Mouse (Mus musculus) CH12.LX (cell line): ENCODE results near the gene Nebl. TPM values are rescaled to one million over a fixed set of nuclear protein-coding genes. Genes with fewer than 3 reads are reported as not detected.

Experiments
- DNase-seq: peaks from one replicate; pipeline ENCODE4 v3.0.0-alpha.2; 2013; ENCODE audit errors: extremely low read depth
- H3K27ac ChIP-seq: 2 replicates; pipeline ENCODE4 v1.5.1; 2012; ENCODE audit warnings: low read depth, mild to moderate bottlenecking, control low read depth, moderate library complexity; ENCODE audit not compliant: insufficient read depth
- H3K27me3 ChIP-seq: replicated peaks from 2 replicates; pipeline ENCODE3; 2012; ENCODE audit warnings: inconsistent platforms
- H3K36me3 ChIP-seq, 2 experiments: replicated peaks in 1 of 2; 2 replicates each; pipeline versions ENCODE3 to v1.6.1; 2012; ENCODE audit warnings: inconsistent platforms in 1 of 2, low read length in 1 of 2, mild to moderate bottlenecking in 1 of 2, mixed read lengths in 1 of 2, moderate library complexity in 1 of 2; ENCODE audit not compliant: control insufficient read depth in 1 of 2, insufficient read depth in 1 of 2
- H3K4me1 ChIP-seq, 2 experiments: 2 replicates each; pipeline ENCODE4 v1.6.1; 2012; ENCODE audit warnings: inconsistent platforms in 1 of 2, moderate library complexity in 1 of 2; ENCODE audit not compliant: insufficient read depth in 2 of 2, control insufficient read depth in 1 of 2
- H3K4me2 ChIP-seq: 2 replicates; pipeline ENCODE4 v1.6.1; 2012; ENCODE audit warnings: low read depth, mild to moderate bottlenecking, control low read depth; ENCODE audit not compliant: poor library complexity, insufficient read depth, severe bottlenecking
- H3K4me3 ChIP-seq, 3 experiments: fragments of 150-350 bp in 1 of 3; sonication (generic) in 1 of 3; replicated peaks in 1 of 3; 2 replicates each; pipeline versions ENCODE3 to v1.5.1; 2011 to 2012; ENCODE audit warnings: low read depth in 2 of 3, low read length in 2 of 3, mild to moderate bottlenecking in 2 of 3, moderate library complexity in 2 of 3, control low read depth in 1 of 3, improper control_type of control experiment in 1 of 3, inconsistent platforms in 1 of 3, mixed read lengths in 1 of 3; ENCODE audit not compliant: poor library complexity in 1 of 3
- H3K79me2 ChIP-seq: replicated peaks from 2 replicates; pipeline ENCODE4 v1.6.1; 2012; ENCODE audit warnings: mild to moderate bottlenecking, moderate library complexity; ENCODE audit not compliant: control insufficient read depth, poor library complexity, insufficient read depth, severe bottlenecking; ENCODE audit errors: extremely low read depth
- H3K9ac ChIP-seq: 2 replicates; pipeline ENCODE4 v1.6.1; 2012; ENCODE audit warnings: low read depth, mild to moderate bottlenecking, control low read depth, moderate library complexity; ENCODE audit not compliant: insufficient read depth
- H3K9me3 ChIP-seq: replicated peaks from 2 replicates; pipeline ENCODE3; 2012; ENCODE audit warnings: low read length, inconsistent platforms, mixed read lengths
- CHD1 ChIP-seq: IDR thresholded peaks from 2 replicates; pipeline ENCODE4 v1.6.1; 2012; ENCODE audit warnings: low read depth, low read length, improper control_type of control experiment, inconsistent platforms
- ELF1 ChIP-seq: IDR thresholded peaks from 2 replicates; pipeline ENCODE4 v1.6.1; 2014; ENCODE audit warnings: low read depth, mild to moderate bottlenecking, inconsistent platforms, low read length, improper control_type of control experiment
- ETS1 ChIP-seq: conservative IDR thresholded peaks from 2 replicates; pipeline ENCODE4 v1.6.1; 2012; ENCODE audit warnings: low read depth, mild to moderate bottlenecking, inconsistent platforms, low read length, improper control_type of control experiment, moderate library complexity
- GABPA ChIP-seq: IDR thresholded peaks from 2 replicates; pipeline ENCODE4 v1.6.1; 2012; ENCODE audit warnings: low read depth, low read length, improper control_type of control experiment, inconsistent platforms; ENCODE audit not compliant: insufficient replicate concordance
- JUND ChIP-seq: conservative IDR thresholded peaks from 2 replicates; pipeline ENCODE4 v1.6.1; 2011; ENCODE audit warnings: low read depth, low read length, improper control_type of control experiment
- MAFK ChIP-seq: IDR thresholded peaks from 2 replicates; pipeline ENCODE4 v1.6.1; 2011; ENCODE audit warnings: low read length, improper control_type of control experiment; ENCODE audit not compliant: insufficient replicate concordance
- MEF2A ChIP-seq: IDR thresholded peaks from 2 replicates; pipeline ENCODE4 v1.6.1; 2014; ENCODE audit warnings: low read depth, mild to moderate bottlenecking, inconsistent platforms, low read length, improper control_type of control experiment, borderline replicate concordance
- MYC ChIP-seq: IDR thresholded peaks from 2 replicates; pipeline ENCODE4 v1.6.1; 2011; ENCODE audit warnings: low read depth, mild to moderate bottlenecking, improper control_type of control experiment, low read length
- NELFE ChIP-seq: IDR thresholded peaks from 2 replicates; pipeline ENCODE4 v1.6.1; 2011; ENCODE audit warnings: low read depth, low read length, improper control_type of control experiment
- PAX5 ChIP-seq: IDR thresholded peaks from 2 replicates; pipeline ENCODE4 v1.6.1; 2012; ENCODE audit warnings: low read length, inconsistent platforms, mixed read lengths
- POLR2A ChIP-seq: IDR thresholded peaks from 2 replicates; pipeline ENCODE4 v1.6.1; 2011; ENCODE audit warnings: low read depth, mild to moderate bottlenecking, improper control_type of control experiment, low read length
- POLR2AphosphoS2 ChIP-seq: IDR thresholded peaks from 2 replicates; pipeline ENCODE4 v1.6.1; 2011; ENCODE audit warnings: low read depth, low read length, improper control_type of control experiment
- USF2 ChIP-seq: conservative IDR thresholded peaks from 2 replicates; pipeline ENCODE4 v1.6.1; 2011; ENCODE audit warnings: low read depth, low read length, improper control_type of control experiment
- ZC3H11A ChIP-seq: IDR thresholded peaks from 2 replicates; pipeline ENCODE4 v1.6.1; 2012; ENCODE audit warnings: low read depth, mild to moderate bottlenecking, inconsistent platforms, low read length, improper control_type of control experiment
- ZKSCAN1 ChIP-seq: IDR thresholded peaks from 2 replicates; pipeline ENCODE4 v1.6.1; 2012; ENCODE audit warnings: low read depth, inconsistent platforms, low read length, improper control_type of control experiment, borderline replicate concordance
- ZNF384 ChIP-seq: IDR thresholded peaks from 2 replicates; pipeline ENCODE4 v1.6.1; 2012; ENCODE audit warnings: low read depth, low read length, improper control_type of control experiment, inconsistent platforms
- dilution Hi-C: fragments of 300-500 bp; cut with MboI; formaldehyde crosslinking; loops from 2 replicates; pipeline ENCODE4 v1.14.3; 2020; ENCODE audit warnings: low sequenced_read_pairs; ENCODE audit not compliant: extremely low pct_unique_long_range_greater_than_20kb, extremely low pct_ligation_motif_present
- in situ Hi-C: fragments of 300-500 bp; cut with MboI; formaldehyde crosslinking; loops from 3 replicates; pipeline ENCODE4 v1.14.3; 2019; ENCODE audit warnings: low sequenced_read_pairs, low pct_ligation_motif_present, low pct_unique_long_range_greater_than_20kb, mixed read lengths
- polyA plus RNA-seq: library from polyadenylated mRNA; unstranded; fragments of >175 nt; gene quantifications from 2 replicates; pipeline ENCODE4 v1.2.1, GENCODE M21; 2012; ENCODE audit warnings: low read depth; ENCODE audit not compliant: insufficient read length
- total RNA-seq, 2 experiments: library from RNA; depleted of rRNA; stranded (reverse); fragments of 300-350 nt in 1 of 2; fragments of >200 nt in 1 of 2; gene quantifications; 2 replicates each; pipeline ENCODE4 v1.2.3; 2012 to 2014

Nebl gene
- total and polyA plus RNA-seq, 3 experiments: 12.6 to 113 (median 46.4) TPM

DNA sequence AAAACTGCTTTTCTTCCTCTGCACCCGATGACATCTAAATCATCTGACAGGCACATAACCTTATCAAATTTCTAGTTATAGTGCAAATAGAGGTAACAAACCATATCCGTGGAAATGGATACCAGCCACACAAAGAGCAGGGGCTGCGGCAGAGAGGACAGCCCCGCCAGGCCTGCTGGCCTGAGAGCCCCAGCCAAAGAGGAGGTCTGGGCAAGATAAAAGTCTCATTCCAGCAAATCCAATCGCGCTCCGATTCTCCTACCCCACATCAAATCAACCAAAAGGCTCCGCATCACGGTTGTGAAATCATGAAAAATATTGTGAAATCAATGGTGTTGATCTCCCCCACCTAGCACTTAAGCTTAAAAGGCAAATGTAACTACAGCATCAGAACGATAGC lies 191.5 kb downstream of the Nebl start:
- H3K27ac ChIP-seq: no peak overlapping the region
- H3K79me2 ChIP-seq: no peaks in the 10 kb centered on the region
- dilution Hi-C loops (no loop called here), in situ Hi-C loops (no loop called here)
- no peak for DNase-seq
- H3K4me1 ChIP-seq: no peaks in the 10 kb centered on the region
- H3K4me3 ChIP-seq: no peak overlapping the region
- H3K36me3 ChIP-seq: no peaks in the 10 kb centered on the region
- H3K27me3 ChIP-seq: no peaks in the 10 kb centered on the region
- TF ChIP-seq JUND (no peak), MAFK (no peak), MEF2A (no peak), POLR2AphosphoS2 (no peak), ELF1 (no peak), ZNF384 (no peak)
- no peak overlapping the region for H3K9ac ChIP-seq
- H3K4me2 ChIP-seq: no peak overlapping the region
- no peaks in the 10 kb centered on the region for H3K9me3 ChIP-seq

DNA sequence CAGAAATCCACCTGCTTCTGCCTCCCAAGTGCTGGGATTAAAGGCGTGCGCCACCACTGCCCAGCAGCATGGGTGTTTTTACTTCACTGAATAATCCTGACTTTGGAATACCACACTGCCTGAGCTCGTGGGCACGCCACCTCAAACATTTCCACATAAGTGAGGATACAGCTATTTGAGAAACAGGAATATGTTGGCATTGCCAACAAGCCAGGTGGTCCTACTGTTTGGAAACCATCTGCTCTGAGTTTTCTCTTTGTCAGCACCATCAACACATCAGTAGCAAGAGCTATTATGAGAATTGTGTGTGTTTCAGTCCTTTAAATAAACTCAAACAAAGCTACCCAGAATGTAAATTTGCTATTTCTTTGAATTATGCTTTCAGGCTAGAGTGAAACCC lies 192.8 kb downstream of the Nebl start:
- dilution Hi-C loops: no loop called here
- H3K9ac ChIP-seq: no peak overlapping the region
- H3K4me3 ChIP-seq: no peak overlapping the region
- H3K36me3 ChIP-seq: no peaks in the 10 kb centered on the region
- in situ Hi-C loops: no loop called here
- no peaks in the 10 kb centered on the region for H3K27me3 ChIP-seq
- no peaks in the 10 kb centered on the region for H3K79me2 ChIP-seq
- H3K4me2 ChIP-seq: no peak overlapping the region
- H3K4me1 ChIP-seq: no peaks in the 10 kb centered on the region
- H3K9me3 ChIP-seq: no peaks in the 10 kb centered on the region
- TF ChIP-seq MYC: no peak
- no peak for TF ChIP-seq MAFK
- TF ChIP-seq, all 38 proteins: peak for 0
- H3K27ac ChIP-seq: no peak overlapping the region
- DNase-seq: no peak

DNA sequence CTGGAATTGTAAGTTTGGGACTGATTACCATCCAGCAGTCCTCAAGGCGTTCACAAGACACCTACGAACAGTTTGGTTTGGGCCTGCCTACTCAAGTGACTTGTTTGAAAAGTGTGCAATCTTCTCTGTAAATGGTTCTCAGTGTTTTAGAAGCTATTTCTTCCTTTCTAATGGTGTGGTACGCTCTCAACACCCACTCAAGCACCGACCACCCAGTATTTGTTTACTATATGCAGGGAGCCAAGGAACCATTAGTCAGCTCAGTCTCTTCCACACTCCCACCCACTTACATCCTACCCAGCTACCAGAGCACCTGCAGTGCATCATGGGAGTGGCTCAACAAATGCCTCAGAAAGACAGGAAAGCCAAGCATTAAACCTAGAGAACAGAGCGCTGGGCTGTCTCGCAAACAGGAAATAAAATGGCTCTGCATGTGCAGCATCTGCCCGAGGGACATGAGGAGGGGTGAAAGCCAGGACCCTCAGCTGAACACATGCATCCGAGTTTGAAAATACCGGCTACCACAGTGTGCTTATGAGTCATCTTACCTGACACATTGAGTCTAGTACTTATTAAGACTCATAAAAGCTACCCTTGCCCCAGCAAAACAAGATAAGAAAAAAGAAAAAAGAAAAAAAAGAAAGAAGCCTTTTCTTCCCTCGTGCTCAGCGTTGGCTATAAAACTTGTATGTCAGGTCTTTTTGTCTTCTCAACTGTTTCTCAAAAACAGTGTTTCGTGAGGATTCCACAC lies 199.7 kb downstream of the Nebl start:
- Histone ChIP-seq H3K9me3 (no peaks in the 10 kb centered on the region), H3K27me3 (no peaks in the 10 kb centered on the region), H3K4me2 (no peak overlapping the region), H3K27ac (no peak overlapping the region), H3K36me3 (no peaks in the 10 kb centered on the region), H3K4me3 (no peak overlapping the region), H3K4me1 (no peaks in the 10 kb centered on the region), H3K79me2 (no peaks in the 10 kb centered on the region), H3K9ac (no peak overlapping the region)
- in situ Hi-C loops (no loop called here), dilution Hi-C loops (no loop called here)
- no peak for TF ChIP-seq USF2
- TF ChIP-seq ETS1: no peak
- no peak for TF ChIP-seq CHD1
- no peak for TF ChIP-seq ZKSCAN1
- no peak for TF ChIP-seq NELFE
- no peak for TF ChIP-seq POLR2A
- TF ChIP-seq GABPA: no peak
- TF ChIP-seq ZC3H11A: no peak
- no peak for TF ChIP-seq PAX5
- no peak for DNase-seq
